Mouse (Mus musculus) hindbrain, embryonic 10.5 days (tissue): ENCODE measurements around the gene Smco3. TPM values are rescaled to one million over a fixed set of nuclear protein-coding genes. Genes with fewer than 3 reads are reported as not detected.
A peak's percentile ranks its signal among the peaks of the same experiment; 100 is the strongest.
"Not testable (repeated sequence)": the region's sequence is repeated elsewhere in the genome, so short reads cannot be mapped to it uniquely, and the experiment has no call there.

ENCODE experiments used
- DNase-seq: peaks from one replicate; pipeline ENCODE4 v3.0.0-alpha.2; 2017; ENCODE audit warnings: low spot score
- H3K27ac ChIP-seq: fragments of 300-500 bp; sonication (generic); 2 replicates; pipeline ENCODE4 v1.5.1; 2016; ENCODE audit warnings: mild to moderate bottlenecking, moderate library complexity
- H3K27me3 ChIP-seq: fragments of 300-500 bp; sonication (generic); 2 replicates; pipeline ENCODE4 v1.6.1; 2016; ENCODE audit warnings: mild to moderate bottlenecking; ENCODE audit not compliant: poor library complexity, insufficient read depth, severe bottlenecking
- H3K36me3 ChIP-seq: fragments of 300-500 bp; sonication (generic); 2 replicates; pipeline ENCODE4 v1.6.1; 2016; ENCODE audit warnings: mild to moderate bottlenecking, moderate library complexity
- H3K4me1 ChIP-seq: fragments of 300-500 bp; sonication (generic); replicated peaks from 2 replicates; pipeline ENCODE4 v1.6.1; 2016; ENCODE audit warnings: mild to moderate bottlenecking
- H3K4me3 ChIP-seq: fragments of 300-500 bp; sonication (generic); 2 replicates; pipeline ENCODE4 v1.5.1; 2016; ENCODE audit warnings: mild to moderate bottlenecking, moderate library complexity
- H3K9me3 ChIP-seq: fragments of 300-500 bp; sonication (generic); 2 replicates; pipeline ENCODE4 v1.6.1; 2016; ENCODE audit warnings: mild to moderate bottlenecking, moderate library complexity
- WGBS: fragments of 180-500 bp; shearing (Covaris S2); methylation state at CpG from one replicate; pipeline ENCODE4 v1.1.7; 2016; 5-methylcytosine and 5-hydroxymethylcytosine counted together
- polyA plus RNA-seq: library from polyadenylated mRNA; unstranded; fragments of >200 nt; fragmentation: Nextera tagmentation; extraction: Ambion mirVana; gene quantifications from 2 replicates; pipeline ENCODE4 v1.2.1, GENCODE M21; 2016

Smco3 gene
- not detected in 2 replicates for polyA plus RNA-seq

- Histone ChIP-seq H3K9me3 (no peaks in the 10 kb centered on the region), H3K27ac (no peak within 1 kb of the TSS), H3K36me3 (no peaks in the 10 kb centered on the region), H3K27me3 (no peaks in the 10 kb centered on the region), H3K4me3 (no peak within 1 kb of the TSS), H3K4me1 (no peaks in the 10 kb centered on the region)
- no peak for DNase-seq
- WGBS: 57% methylated on average over 4 of the region's 4 CpGs
These were observed at the start of gene Smco3 for GRCm38 (mm10) chr6:136835352-136835751. Smco3 (minus strand) TSS chr6:136835452.

- not testable (repeated sequence) for H3K27ac ChIP-seq, DNase-seq, H3K9me3 ChIP-seq, H3K4me3 ChIP-seq, H3K36me3 ChIP-seq, H3K4me1 ChIP-seq, H3K27me3 ChIP-seq
- WGBS: 59% methylated on average over 1 of the region's 1 CpGs
These were observed 49.5 kb upstream of the Smco3 start for GRCm38 (mm10) chr6:136884766-136885165.

- Histone ChIP-seq H3K4me3 (no peak overlapping the region), H3K9me3 (no peaks in the 10 kb centered on the region), H3K27me3 (no peaks in the 10 kb centered on the region), H3K4me1 (no peaks in the 10 kb centered on the region), H3K27ac (no peak overlapping the region), H3K36me3 (no peaks in the 10 kb centered on the region)
- WGBS: 92% methylated on average over 6 of the region's 6 CpGs
- no peak for DNase-seq
These were observed 48.7 kb upstream of the Smco3 start for GRCm38 (mm10) chr6:136883961-136884360.

GRCm38 (mm10) chr6:136883431-136883915 is 48.2 kb upstream of the Smco3 start:
- no peaks in the 10 kb centered on the region for H3K4me1 ChIP-seq
- H3K27me3 ChIP-seq: no peaks in the 10 kb centered on the region
- H3K9me3 ChIP-seq: no peaks in the 10 kb centered on the region
- 78% methylated on average over 3 of the region's 3 CpGs for WGBS
- H3K4me3 ChIP-seq: no peak overlapping the region
- DNase-seq: no peak
- no peak overlapping the region for H3K27ac ChIP-seq
- H3K36me3 ChIP-seq: no peaks in the 10 kb centered on the region

- no peaks in the 10 kb centered on the region for H3K4me1 ChIP-seq
- WGBS: 74% methylated on average over 8 of the region's 8 CpGs
- no peak overlapping the region for H3K27ac ChIP-seq
- H3K4me3 ChIP-seq: no peak overlapping the region
- no peaks in the 10 kb centered on the region for H3K9me3 ChIP-seq
- DNase-seq: no peak
- no peaks in the 10 kb centered on the region for H3K36me3 ChIP-seq
- no peaks in the 10 kb centered on the region for H3K27me3 ChIP-seq
These were observed 46.4 kb upstream of the Smco3 start for GRCm38 (mm10) chr6:136881678-136882077.

- Histone ChIP-seq H3K9me3 (no peaks in the 10 kb centered on the region), H3K4me1 (no peaks in the 10 kb centered on the region), H3K27ac (no peak within 1 kb of the TSS), H3K27me3 (no peaks in the 10 kb centered on the region), H3K4me3 (no peak within 1 kb of the TSS), H3K36me3 (no peaks in the 10 kb centered on the region)
- WGBS: 55% methylated on average over 9 of the region's 9 CpGs
- peak; percentile 33 for DNase-seq
These were observed 40.4 kb upstream of the Smco3 start, which contains the start of gene Mgp for GRCm38 (mm10) chr6:136875670-136876069. Mgp (minus strand) TSS chr6:136875823.

GRCm38 (mm10) chr6:136874599-136874998 is 39.3 kb upstream of the Smco3 start:
- Histone ChIP-seq H3K36me3 (no peaks in the 10 kb centered on the region), H3K9me3 (no peaks in the 10 kb centered on the region), H3K27me3 (no peaks in the 10 kb centered on the region), H3K4me3 (no peak overlapping the region), H3K4me1 (no peaks in the 10 kb centered on the region), H3K27ac (no peak overlapping the region)
- no peak for DNase-seq
- WGBS: 80% methylated on average over 8 of the region's 8 CpGs

- no peak for DNase-seq
- Histone ChIP-seq H3K27me3 (no peaks in the 10 kb centered on the region), H3K9me3 (no peaks in the 10 kb centered on the region)
These were observed 33.7 kb upstream of the Smco3 start for GRCm38 (mm10) chr6:136868921-136869320.

GRCm38 (mm10) chr6:136866150-136866549 is 30.9 kb upstream of the Smco3 start:
- Histone ChIP-seq H3K4me1 (no peaks in the 10 kb centered on the region), H3K4me3 (no peak overlapping the region), H3K36me3 (no peaks in the 10 kb centered on the region), H3K27me3 (no peaks in the 10 kb centered on the region), H3K27ac (no peak overlapping the region), H3K9me3 (no peaks in the 10 kb centered on the region)
- no peak for DNase-seq
- WGBS: 79% methylated on average over 4 of the region's 4 CpGs

More at GRCm38 (mm10) chr6:136868921-136869320, 33.7 kb upstream of the Smco3 start:
- H3K36me3 ChIP-seq: no peaks in the 10 kb centered on the region
- no peaks in the 10 kb centered on the region for H3K4me1 ChIP-seq
- H3K27ac ChIP-seq: no peak overlapping the region
- H3K4me3 ChIP-seq: no peak overlapping the region
- 81% methylated on average over 5 of the region's 5 CpGs for WGBS

- H3K36me3 ChIP-seq: no peaks in the 10 kb centered on the region
- H3K9me3 ChIP-seq: no peaks in the 10 kb centered on the region
- DNase-seq: no peak
- no peak overlapping the region for H3K27ac ChIP-seq
- H3K4me3 ChIP-seq: no peak overlapping the region
- 95% methylated on average over 5 of the region's 5 CpGs for WGBS
- no peaks in the 10 kb centered on the region for H3K4me1 ChIP-seq
- H3K27me3 ChIP-seq: no peaks in the 10 kb centered on the region
These were observed 30.1 kb upstream of the Smco3 start for GRCm38 (mm10) chr6:136865360-136865759.

- Histone ChIP-seq H3K4me3 (no peak overlapping the region), H3K27me3 (no peaks in the 10 kb centered on the region), H3K27ac (no peak overlapping the region), H3K9me3 (no peaks in the 10 kb centered on the region), H3K36me3 (no peaks in the 10 kb centered on the region), H3K4me1 (0 out of 2 replicates have a peak, but pooled peaks cover 7% of the 10 kb centered on the region)
- DNase-seq: peak; percentile 12
- 51% methylated on average over 9 of the region's 9 CpGs for WGBS
These were observed 25.8 kb upstream of the Smco3 start for GRCm38 (mm10) chr6:136861020-136861419.

- no peaks in the 10 kb centered on the region for H3K9me3 ChIP-seq
- H3K27me3 ChIP-seq: no peaks in the 10 kb centered on the region
- no peak for DNase-seq
- WGBS: 85% methylated on average over 8 of the region's 8 CpGs
- 0 out of 2 replicates have a peak, but pooled peaks cover 7% of the 10 kb centered on the region for H3K4me1 ChIP-seq
- no peak overlapping the region for H3K4me3 ChIP-seq
- H3K27ac ChIP-seq: peak overlapping the region; percentile 69
- no peaks in the 10 kb centered on the region for H3K36me3 ChIP-seq
These were observed 23.2 kb upstream of the Smco3 start for GRCm38 (mm10) chr6:136858420-136858819.

- peak overlapping the region; percentile 64 for H3K27ac ChIP-seq
- peaks cover 8% of the 10 kb centered on the region; the same call in 1 of the 2 replicates for H3K4me1 ChIP-seq
- H3K4me3 ChIP-seq: no peak overlapping the region
- no peaks in the 10 kb centered on the region for H3K9me3 ChIP-seq
- 65% methylated on average over 11 of the region's 11 CpGs for WGBS
- H3K27me3 ChIP-seq: no peaks in the 10 kb centered on the region
- DNase-seq: no peak
- no peaks in the 10 kb centered on the region for H3K36me3 ChIP-seq
These were observed 22.6 kb upstream of the Smco3 start for GRCm38 (mm10) chr6:136857873-136858260.
